Mouse (Mus musculus) liver, postnatal 0 days (tissue): ENCODE measurements around the gene Ngef. TPM values are rescaled to one million over a fixed set of nuclear protein-coding genes. Genes with fewer than 3 reads are reported as not detected.

Source experiments
- ATAC-seq: fragments of 200-750 bp; cut with Nextera tagmentation; 2 replicates; pipeline ENCODE4 v1.8.0; 2017; ENCODE audit warnings: mild to moderate bottlenecking, moderate library complexity
- DNase-seq: peaks from one replicate; pipeline ENCODE4 v3.0.0-alpha.2; 2016
- H3K27ac ChIP-seq: fragments of 300-500 bp; sonication (generic); 2 replicates; pipeline ENCODE4 v1.5.1; 2014; ENCODE audit warnings: antibody characterized with exemption, moderate library complexity, mild to moderate bottlenecking, low read depth
- H3K27me3 ChIP-seq: fragments of 300-500 bp; sonication (generic); 2 replicates; pipeline ENCODE4 v1.6.1; 2014; ENCODE audit warnings: low read length, control low read depth, mixed read lengths; ENCODE audit not compliant: insufficient read depth
- H3K36me3 ChIP-seq: fragments of 300-500 bp; sonication (generic); replicated peaks from 2 replicates; pipeline ENCODE4 v1.6.1; 2014; ENCODE audit warnings: mild to moderate bottlenecking, control low read depth, low read length, moderate library complexity, mixed read lengths; ENCODE audit not compliant: insufficient read depth
- H3K4me1 ChIP-seq: fragments of 300-500 bp; sonication (generic); 2 replicates; pipeline ENCODE4 v1.6.1; 2014; ENCODE audit warnings: antibody characterized with exemption, mild to moderate bottlenecking, control low read depth; ENCODE audit not compliant: insufficient read depth
- H3K4me2 ChIP-seq: fragments of 300-500 bp; sonication (generic); 2 replicates; pipeline ENCODE4 v1.6.1; 2014; ENCODE audit warnings: low read depth, mild to moderate bottlenecking, low read length, moderate library complexity, mixed read lengths
- H3K4me3 ChIP-seq: fragments of 300-500 bp; sonication (generic); 2 replicates; pipeline ENCODE4 v1.5.1; 2014; ENCODE audit warnings: low read depth, low read length
- H3K9ac ChIP-seq: fragments of 300-500 bp; sonication (generic); replicated peaks from 2 replicates; pipeline ENCODE4 v1.6.1; 2014; ENCODE audit warnings: mild to moderate bottlenecking, moderate library complexity
- H3K9me3 ChIP-seq: fragments of 300-500 bp; sonication (generic); 2 replicates; pipeline ENCODE4 v1.6.1; 2016; ENCODE audit warnings: mild to moderate bottlenecking, control low read depth, low read length, mixed read lengths
- CTCF ChIP-seq: sonication (generic); IDR thresholded peaks from 2 replicates; pipeline ENCODE4 v1.5.1; 2016; ENCODE audit warnings: antibody characterized with exemption, low read depth
- EP300 ChIP-seq: IDR thresholded peaks from 2 replicates; pipeline ENCODE4 v1.6.1; 2016; ENCODE audit warnings: antibody characterized with exemption, low read depth, mild to moderate bottlenecking
- WGBS: fragments of 180-500 bp; shearing (Covaris S2); extraction: QIAGEN DNeasy Blood & Tissue Kit; methylation state at CpG from one replicate; pipeline ENCODE4 v1.1.7; 2014; ENCODE audit not compliant: insufficient replicate concordance; 5-methylcytosine and 5-hydroxymethylcytosine counted together
- polyA plus RNA-seq: library from polyadenylated mRNA; unstranded; fragments of >200 nt; fragmentation: Nextera tagmentation; extraction: Ambion mirVana; gene quantifications from 2 replicates; pipeline ENCODE4 v1.2.1, GENCODE M21; 2015

Gene Ngef
- 5.6 and 7.9 TPM in 2 replicates for polyA plus RNA-seq

GRCm38 (mm10) chr1:87573800-87574215 lies at the start of gene Ngef:
TSS of gene Ngef (minus strand) at chr1:87573870.
- 44% methylated on average over 6 of the region's 6 CpGs for WGBS
- DNase-seq: peak; percentile 81
- H3K4me1 ChIP-seq: peaks cover 5% of the 10 kb centered on the region; the same call in 1 of the 2 replicates
- TF ChIP-seq EP300: peak; percentile 83
- TF ChIP-seq CTCF: no peak
- no peaks in the 10 kb centered on the region for H3K9me3 ChIP-seq
- H3K4me3 ChIP-seq: peak within 1 kb of the TSS; percentile 42
- H3K27me3 ChIP-seq: no peaks in the 10 kb centered on the region
- peak; percentile 94 for ATAC-seq
- peak within 1 kb of the TSS; percentile 96 for H3K27ac ChIP-seq
- peak within 1 kb of the TSS; percentile 53 for H3K9ac ChIP-seq
- peak within 1 kb of the TSS; percentile 63 for H3K4me2 ChIP-seq
- no peaks in the 10 kb centered on the region for H3K36me3 ChIP-seq

- peak overlapping the region; percentile 96 for H3K27ac ChIP-seq
- peak; percentile 37 for DNase-seq
- H3K9me3 ChIP-seq: no peaks in the 10 kb centered on the region
- peak overlapping the region; percentile 62 for H3K4me3 ChIP-seq
- H3K4me2 ChIP-seq: peak overlapping the region; percentile 70
- H3K9ac ChIP-seq: peak overlapping the region; percentile 80
- peaks cover 57% of the 10 kb centered on the region for H3K4me1 ChIP-seq
- no peaks in the 10 kb centered on the region for H3K27me3 ChIP-seq
- 0 out of 2 replicates have a peak, but pooled peaks cover 4% of the 10 kb centered on the region for H3K36me3 ChIP-seq
- TF ChIP-seq CTCF (no peak), EP300 (no peak)
- WGBS: 25% methylated on average over 3 of the region's 3 CpGs
- ATAC-seq: peak; percentile 11; the same call in 1 of the 2 replicates
These were observed 48.2 kb upstream of the Ngef start for GRCm38 (mm10) chr1:87621858-87622279.

- ATAC-seq (peak; percentile 25), DNase-seq (peak; percentile 31)
- Histone ChIP-seq H3K36me3 (0 out of 2 replicates have a peak, but pooled peaks cover 4% of the 10 kb centered on the region), H3K9ac (peak overlapping the region; percentile 80), H3K4me1 (peaks cover 51% of the 10 kb centered on the region), H3K27ac (peak overlapping the region; percentile 96), H3K4me2 (peak overlapping the region; percentile 70), H3K9me3 (no peaks in the 10 kb centered on the region), H3K4me3 (peak overlapping the region; percentile 62), H3K27me3 (no peaks in the 10 kb centered on the region)
- TF ChIP-seq EP300 (no peak), CTCF (no peak)
- WGBS: 35% methylated on average over 9 of the region's 9 CpGs
These were observed 47.6 kb upstream of the Ngef start for GRCm38 (mm10) chr1:87621146-87621857.

GRCm38 (mm10) chr1:87620693-87621092 lies 47.0 kb upstream of the Ngef start:
- Histone ChIP-seq H3K9ac (peak overlapping the region; percentile 80), H3K4me1 (peaks cover 47% of the 10 kb centered on the region), H3K4me3 (peak overlapping the region; percentile 62), H3K27me3 (no peaks in the 10 kb centered on the region), H3K27ac (peak overlapping the region; percentile 96), H3K4me2 (peak overlapping the region; percentile 70), H3K36me3 (0 out of 2 replicates have a peak, but pooled peaks cover 4% of the 10 kb centered on the region), H3K9me3 (no peaks in the 10 kb centered on the region)
- TF ChIP-seq EP300 (no peak), CTCF (no peak)
- 14% methylated on average over 6 of the region's 6 CpGs for WGBS
- DNase-seq: no peak
- peak; percentile 26 for ATAC-seq

- Histone ChIP-seq H3K4me2 (peak within 1 kb of the TSS; percentile 70), H3K27ac (peak within 1 kb of the TSS; percentile 96), H3K4me1 (peaks cover 44% of the 10 kb centered on the region), H3K36me3 (0 out of 2 replicates have a peak, but pooled peaks cover 4% of the 10 kb centered on the region), H3K4me3 (peak within 1 kb of the TSS; percentile 62), H3K9me3 (no peaks in the 10 kb centered on the region), H3K27me3 (no peaks in the 10 kb centered on the region), H3K9ac (peak within 1 kb of the TSS; percentile 80)
- ATAC-seq: peak; percentile 63
- TF ChIP-seq CTCF (no peak), EP300 (no peak)
- peak; percentile 67 for DNase-seq
- 23% methylated on average over 12 of the region's 12 CpGs for WGBS
These were observed 46.6 kb upstream of the Ngef start, which contains the start of gene Inpp5d for GRCm38 (mm10) chr1:87620211-87620668. TSS of gene Inpp5d (plus strand) at chr1:87620312.

GRCm38 (mm10) chr1:87614576-87615295 lies 41.1 kb upstream of the Ngef start:
- no peak overlapping the region for H3K27ac ChIP-seq
- peaks cover 6% of the 10 kb centered on the region; the same call in 1 of the 2 replicates for H3K4me1 ChIP-seq
- no peak overlapping the region for H3K9ac ChIP-seq
- no peak overlapping the region for H3K4me2 ChIP-seq
- H3K27me3 ChIP-seq: no peaks in the 10 kb centered on the region
- H3K4me3 ChIP-seq: no peak overlapping the region
- ATAC-seq: no peak
- no peaks in the 10 kb centered on the region for H3K36me3 ChIP-seq
- no peaks in the 10 kb centered on the region for H3K9me3 ChIP-seq
- DNase-seq: no peak
- WGBS: 85% methylated on average over 2 of the region's 2 CpGs
- TF ChIP-seq CTCF: no peak
- TF ChIP-seq EP300: no peak
